Mouse (Mus musculus) megakaryocyte progenitor cell, adult 5-6 weeks (primary cell): Measurements from ENCODE around the gene Zfp110. TPM values are rescaled to one million over a fixed set of nuclear protein-coding genes. Genes with fewer than 3 reads are reported as not detected.

ENCODE experiments used
- ATAC-seq: replicated peaks from 2 replicates; pipeline ENCODE4 v1.8.0; 2016; ENCODE audit warnings: mild to moderate bottlenecking, moderate TSS enrichment, inconsistent platforms; ENCODE audit not compliant: poor library complexity
- total RNA-seq, 2 experiments: library from RNA; stranded (forward) in 1 of 2; stranded (reverse) in 1 of 2; fragments of 157-497, 149-512 nt in 1 of 2; fragments of 200-1000 nt in 1 of 2; gene quantifications; 2 replicates each; pipeline versions ENCODE4 v1.2.3 to v1.2.4; 2015 to 2017

The Zfp110 gene
- total RNA-seq, 2 experiments from 2014 or later, result 26.4 to 36.8 TPM

DNA sequence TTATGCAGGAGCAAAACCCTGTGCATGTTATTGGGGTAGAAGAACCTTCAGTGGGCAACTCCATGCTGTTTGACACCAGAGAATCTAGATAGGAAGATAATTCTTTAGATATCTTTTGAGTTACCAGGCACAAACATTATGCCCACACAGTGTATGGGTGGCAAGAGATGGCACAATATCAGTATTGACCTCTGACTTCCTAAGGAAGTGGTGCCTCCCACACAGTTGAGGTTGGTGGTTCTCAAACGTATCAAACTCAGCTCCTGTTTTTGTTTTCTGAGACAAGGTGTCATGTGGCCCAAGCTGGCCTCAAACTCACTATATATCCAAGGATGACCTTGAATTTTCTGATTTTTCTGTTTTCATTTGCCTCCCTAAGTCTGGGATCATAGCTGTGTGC is 56.8 kb downstream of the Zfp110 start:
- ATAC-seq, result peak; percentile 52; the same call in 1 of the 2 replicates

DNA sequence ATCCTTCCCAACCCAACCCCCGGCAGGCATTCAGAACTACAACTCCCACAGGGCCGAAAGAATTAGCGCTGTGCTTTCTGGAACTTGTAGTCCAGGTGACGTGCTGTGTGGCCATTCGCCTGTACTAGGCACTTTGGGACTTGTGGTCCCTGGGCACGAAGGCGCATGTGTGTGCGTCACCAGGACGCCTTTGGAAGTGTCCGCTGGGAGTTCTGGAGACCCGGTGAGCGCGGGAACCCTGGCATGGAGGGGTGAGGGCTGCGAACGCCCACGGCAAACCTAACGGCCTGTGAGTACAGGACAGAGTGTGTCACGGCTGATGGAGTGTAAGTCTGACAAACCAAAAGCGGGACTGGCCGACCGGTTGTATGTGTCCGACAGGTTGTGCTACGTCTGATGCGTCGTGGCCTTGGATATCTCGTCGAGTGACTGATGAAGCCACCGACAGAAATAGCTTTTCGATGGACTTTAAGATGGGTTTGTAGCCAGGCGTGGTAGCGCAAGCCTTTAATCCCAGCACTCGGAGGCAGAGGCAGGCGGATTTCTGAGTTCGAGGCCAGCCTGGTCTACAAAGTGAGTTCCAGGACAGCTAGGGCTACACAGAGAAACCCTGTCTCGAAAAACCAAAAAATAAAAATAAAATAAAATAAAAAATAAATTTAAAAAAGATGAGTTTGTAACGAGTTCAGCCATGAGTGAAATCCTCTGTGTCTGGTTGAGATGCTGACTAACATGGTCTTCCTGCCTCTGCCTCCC is 63.3 kb downstream of the Zfp110 start, which contains the start of gene Zscan22:
Zscan22 (plus strand) TSS at position 161 of the 756 bp plus-strand sequence.
- ATAC-seq, result peak; percentile 99

Other genes with a start within 250 kb of the Zfp110 start
- 0.02 TPM in 2 replicates for gene Vmn2r53, start 226.0 kb upstream of the Zfp110 start, total RNA-seq (2015)
- not detected in 2 replicates for gene Vmn2r53, start 226.0 kb upstream of the Zfp110 start, total RNA-seq (2017)
- not detected in 2 replicates for gene Vmn2r54, start 194.4 kb upstream of the Zfp110 start, total RNA-seq (2015)
- not detected in 2 replicates for gene Vmn2r54, start 194.4 kb upstream of the Zfp110 start, total RNA-seq (2017)
- not detected in 2 replicates for gene Vmn2r55, start 149.8 kb upstream of the Zfp110 start, total RNA-seq (2015)
- gene Vmn2r55, start 149.8 kb upstream of the Zfp110 start, total RNA-seq (2017), result not detected in 2 replicates
- gene Vmn2r56, start 99.8 kb upstream of the Zfp110 start, total RNA-seq (2015), result not detected in 2 replicates
- gene Vmn2r56, start 99.8 kb upstream of the Zfp110 start, total RNA-seq (2017), result not detected in 2 replicates
- 0.95 and 2.0 TPM in 2 replicates for gene Zscan18, start 31.1 kb upstream of the Zfp110 start, total RNA-seq (2015)
- gene Zscan18, start 31.1 kb upstream of the Zfp110 start, total RNA-seq (2017), result 1.1 and 1.7 TPM in 2 replicates
- 6.5 and 7.5 TPM in 2 replicates for gene Zfp329, start 15.9 kb upstream of the Zfp110 start, total RNA-seq (2015)
- 6.2 and 7.8 TPM in 2 replicates for gene Zfp329, start 15.9 kb upstream of the Zfp110 start, total RNA-seq (2017)
- gene Zfp128, start 46.4 kb downstream of the Zfp110 start, total RNA-seq (2015), result 3.2 and 5.9 TPM in 2 replicates
- 2.0 and 2.7 TPM in 2 replicates for gene Zfp128, start 46.4 kb downstream of the Zfp110 start, total RNA-seq (2017)
- 20.6 and 22.2 TPM in 2 replicates for gene Zscan22, start 63.1 kb downstream of the Zfp110 start, total RNA-seq (2015)
- 6.4 and 8.2 TPM in 2 replicates for gene Zscan22, start 63.1 kb downstream of the Zfp110 start, total RNA-seq (2017)
- 3,071 and 3,115 TPM in 2 replicates for gene Rps5, start 87.5 kb downstream of the Zfp110 start, total RNA-seq (2015)
- 1,264 and 1,790 TPM in 2 replicates for gene Rps5, start 87.5 kb downstream of the Zfp110 start, total RNA-seq (2017)
- 0.76 and 1.0 TPM in 2 replicates for gene Rnf225, start 92.7 kb downstream of the Zfp110 start, total RNA-seq (2015)
- 0.57 and 0.62 TPM in 2 replicates for gene Rnf225, start 92.7 kb downstream of the Zfp110 start, total RNA-seq (2017)
- 3.9 and 4.0 TPM in 2 replicates for gene Zfp324, start 131.1 kb downstream of the Zfp110 start, total RNA-seq (2015)
- 6.5 and 8.5 TPM in 2 replicates for gene Zfp324, start 131.1 kb downstream of the Zfp110 start, total RNA-seq (2017)
- 3.1 and 4.4 TPM in 2 replicates for gene Zfp446, start 143.1 kb downstream of the Zfp110 start, total RNA-seq (2015)
- 2.6 and 3.3 TPM in 2 replicates for gene Zfp446, start 143.1 kb downstream of the Zfp110 start, total RNA-seq (2017)
- not detected in 2 replicates for gene Slc27a5, start 163.4 kb downstream of the Zfp110 start, total RNA-seq (2015)
- not detected in 2 replicates for gene Slc27a5, start 163.4 kb downstream of the Zfp110 start, total RNA-seq (2017)
- gene Trim28, start 164.4 kb downstream of the Zfp110 start, total RNA-seq (2015), result 389 and 409 TPM in 2 replicates
- 506 and 507 TPM in 2 replicates for gene Trim28, start 164.4 kb downstream of the Zfp110 start, total RNA-seq (2017)
- gene Zbtb45, start 175.3 kb downstream of the Zfp110 start, total RNA-seq (2015), result 11.4 and 13.8 TPM in 2 replicates
- gene Zbtb45, start 175.3 kb downstream of the Zfp110 start, total RNA-seq (2017), result 7.8 and 9.8 TPM in 2 replicates
- 145 and 150 TPM in 2 replicates for gene Chmp2a, start 200.0 kb downstream of the Zfp110 start, total RNA-seq (2015)
- 168 and 203 TPM in 2 replicates for gene Chmp2a, start 200.0 kb downstream of the Zfp110 start, total RNA-seq (2017)
- 150 and 160 TPM in 2 replicates for gene Ube2m, start 203.5 kb downstream of the Zfp110 start, total RNA-seq (2015)
- gene Ube2m, start 203.5 kb downstream of the Zfp110 start, total RNA-seq (2017), result 123 and 179 TPM in 2 replicates
- gene Mzf1, start 220.0 kb downstream of the Zfp110 start, total RNA-seq (2015), result 0.37 and 1.1 TPM in 2 replicates
- 0.25 and 1.1 TPM in 2 replicates for gene Mzf1, start 220.0 kb downstream of the Zfp110 start, total RNA-seq (2017)